In genomic region chr17:3547725-3548124, GRCm38 (mm10) we compare ENCODE assay signal across 35 mouse cellular contexts. TPM values are rescaled to one million over a fixed set of nuclear protein-coding genes. Genes with fewer than 3 reads are reported as not detected.
"Had no signal": no experiment of that assay in that cellular context is flagged by ENCODE, and none has a peak within 500 bp of the region (broad histone marks: within the 10 kb centered on the region; RNA-seq: fewer than 3 reads in every experiment).

No protein-coding gene starts in this region.

- H3K36me3 ChIP-seq: midbrain, embryonic 15.5 days had no signal

- H3K9ac ChIP-seq: limb, embryonic 12.5 days; limb, embryonic 13.5 days; limb, embryonic 15.5 days; liver, embryonic 12.5 days; liver, embryonic 13.5 days; liver, embryonic 14.5 days; liver, embryonic 15.5 days; liver, postnatal 0 days; lung, embryonic 14.5 days; lung, embryonic 15.5 days; midbrain, embryonic 12.5 days; midbrain, embryonic 13.5 days; midbrain, embryonic 15.5 days; neural tube, embryonic 12.5 days; neural tube, embryonic 13.5 days had no signal

- ATAC-seq: liver, embryonic 12.5 days; liver, postnatal 0 days; lung, postnatal 0 days; midbrain, embryonic 13.5 days; midbrain, embryonic 15.5 days; midbrain, embryonic 16.5 days had no signal

- H3K4me1 ChIP-seq: limb, embryonic 10.5 days; limb, embryonic 12.5 days; limb, embryonic 13.5 days; limb, embryonic 15.5 days; liver, embryonic 12.5 days; liver, embryonic 13.5 days; liver, embryonic 15.5 days; lung, embryonic 15.5 days; midbrain, embryonic 10.5 days; midbrain, embryonic 13.5 days; midbrain, embryonic 15.5 days; neural tube, embryonic 12.5 days; neural tube, embryonic 13.5 days had no signal

- H3K4me3 ChIP-seq: limb, embryonic 10.5 days; limb, embryonic 12.5 days; limb, embryonic 13.5 days; limb, embryonic 15.5 days; liver, embryonic 12.5 days; liver, embryonic 13.5 days; liver, embryonic 15.5 days; lung, embryonic 15.5 days; megakaryocyte, embryonic 14.5 days; midbrain, embryonic 10.5 days; midbrain, embryonic 12.5 days; midbrain, embryonic 13.5 days; midbrain, embryonic 15.5 days; myocyte; neural tube, embryonic 12.5 days; neural tube, embryonic 13.5 days had no signal

- H3K27me3 ChIP-seq: limb, embryonic 12.5 days; limb, embryonic 13.5 days; limb, embryonic 15.5 days; liver, embryonic 12.5 days; liver, embryonic 13.5 days; liver, embryonic 15.5 days; lung, embryonic 15.5 days; megakaryocyte, embryonic 14.5 days; midbrain, embryonic 12.5 days; midbrain, embryonic 13.5 days; midbrain, embryonic 15.5 days; neural tube, embryonic 12.5 days; neural tube, embryonic 13.5 days had no signal

- H3K9me3 ChIP-seq: limb, embryonic 10.5 days; limb, embryonic 12.5 days; limb, embryonic 13.5 days; limb, embryonic 15.5 days; liver, embryonic 12.5 days; liver, embryonic 13.5 days; liver, embryonic 15.5 days; lung, embryonic 15.5 days; megakaryocyte, embryonic 14.5 days; midbrain, embryonic 10.5 days; midbrain, embryonic 12.5 days; midbrain, embryonic 13.5 days; midbrain, embryonic 15.5 days; neural tube, embryonic 12.5 days; neural tube, embryonic 13.5 days had no signal

- DNase-seq: liver; liver, embryonic 13.5 days; liver, postnatal 0 days; lung, adult 18-20 months; lung, adult 2 months; lung, embryonic 14.5 days; lung, postnatal 10 days; lung, postnatal 14 days; lung, postnatal 36 days; midbrain, embryonic 14.5 days had no signal

- H3K27ac ChIP-seq: limb, embryonic 10.5 days; limb, embryonic 12.5 days; limb, embryonic 13.5 days; limb, embryonic 15.5 days; liver, embryonic 12.5 days; liver, embryonic 13.5 days; liver, embryonic 14.5 days; liver, embryonic 15.5 days; lung, embryonic 15.5 days; macrophage; midbrain, embryonic 10.5 days; midbrain, embryonic 12.5 days; midbrain, embryonic 13.5 days; midbrain, embryonic 15.5 days; neural tube, embryonic 12.5 days; neural tube, embryonic 13.5 days had no signal

- H3K4me2 ChIP-seq: limb, embryonic 12.5 days; limb, embryonic 13.5 days; limb, embryonic 15.5 days; liver, embryonic 11.5 days; liver, embryonic 12.5 days; liver, embryonic 13.5 days; liver, embryonic 15.5 days; lung, embryonic 14.5 days; lung, embryonic 15.5 days; midbrain, embryonic 11.5 days; midbrain, embryonic 12.5 days; midbrain, embryonic 13.5 days; midbrain, embryonic 15.5 days; neural tube, embryonic 12.5 days; neural tube, embryonic 13.5 days had no signal

RNA-seq across cellular contexts. Expression of gene Cldn20, which starts 15.4 kb away (rescaled TPM):
- total RNA-seq: liver, adult 2 months; megakaryocyte-erythroid progenitor cell, adult 5-6 weeks had no signal
- polyA plus RNA-seq: limb, embryonic 12.5 days; liver, embryonic 11.5 days; liver, embryonic 12.5 days; liver, embryonic 13.5 days; liver, embryonic 15.5 days; liver, postnatal 0 days; lung, embryonic 14.5 days; lung, embryonic 16.5 days; lung, postnatal 0 days; macrophage; midbrain, embryonic 10.5 days; midbrain, embryonic 11.5 days; midbrain, embryonic 12.5 days; midbrain, embryonic 13.5 days; midbrain, embryonic 14.5 days; midbrain, embryonic 15.5 days; neural tube, embryonic 11.5 days; neural tube, embryonic 12.5 days; neural tube, embryonic 13.5 days had no signal
